Mouse (Mus musculus): ENCODE data around the gene Slc35e4. TPM values are rescaled to one million over a fixed set of nuclear protein-coding genes. Genes with fewer than 3 reads are reported as not detected.

The Slc35e4 gene
- total and polyA plus RNA-seq, 3 experiments, result 3.3 to 10.9 (median 4.6) TPM

GRCm38 (mm10) chr11:3904673-3905072, 9.8 kb downstream of the Slc35e4 start:
- DNase-seq (ENCODE audit: extremely low read depth), result no peak
- Histone ChIP-seq H3K9ac (ENCODE audit: insufficient read depth, low read depth) (no peak overlapping the region), H3K9me3 (replicated peaks; ENCODE audit: low read length) (no peaks in the 10 kb centered on the region), H3K27ac (ENCODE audit: insufficient read depth, low read depth) (no peak overlapping the region), H3K4me2 (ENCODE audit: insufficient read depth, low read depth, poor library complexity, severe bottlenecking) (no peak overlapping the region), H3K79me2 (replicated peaks; ENCODE audit: control insufficient read depth, extremely low read depth, insufficient read depth, poor library complexity, severe bottlenecking) (no peaks in the 10 kb centered on the region), H3K4me1 (ENCODE audit: control insufficient read depth in 1 of 2, insufficient read depth in 2 of 2) (peaks cover 2 to 11% of the 10 kb centered on the region in 2 experiments; a peak in 2 of 4 replicates), H3K36me3 (replicated peaks in 1 of 2; ENCODE audit: control insufficient read depth in 1 of 2, insufficient read depth in 1 of 2, low read length in 1 of 2) (peaks cover 14 to 42% of the 10 kb centered on the region in 2 experiments), H3K4me3 (replicated peaks in 1 of 3; ENCODE audit: low read depth in 2 of 3, low read length in 2 of 3, poor library complexity in 1 of 3) (no peak overlapping the region), H3K27me3 (replicated peaks) (no peaks in the 10 kb centered on the region)
- dilution Hi-C loops (cut with MboI; ENCODE audit: extremely low pct_ligation_motif_present, extremely low pct_unique_long_range_greater_than_20kb, low sequenced_read_pairs) (no loop called here), in situ Hi-C loops (cut with MboI; ENCODE audit: low pct_ligation_motif_present, low pct_unique_long_range_greater_than_20kb, low sequenced_read_pairs) (loop anchor here (25.0 kb wide), 1 partner anchor 367 kb away; the partner anchor contains the start of gene Smtn)
- TF ChIP-seq SIN3A (IDR thresholded peaks at IDR 0.05; ENCODE audit: low read length) (no peak), EP300 (IDR thresholded peaks at IDR 0.05; ENCODE audit: low read length) (no peak), ETS1 (conservative IDR thresholded peaks at IDR 0.05; ENCODE audit: low read depth, low read length) (no peak), TCF12 (IDR thresholded peaks at IDR 0.05; ENCODE audit: low read depth, low read length) (no peak), CHD2 (IDR thresholded peaks at IDR 0.05; ENCODE audit: low read length) (no peak), POLR2A (IDR thresholded peaks at IDR 0.05; ENCODE audit: low read depth, low read length) (no peak), BHLHE40 (IDR thresholded peaks at IDR 0.05; ENCODE audit: low read depth, low read length) (no peak), ZKSCAN1 (IDR thresholded peaks at IDR 0.05; ENCODE audit: borderline replicate concordance, low read depth, low read length) (no peak), ZMIZ1 (IDR thresholded peaks at IDR 0.05; ENCODE audit: low read depth, low read length) (no peak), IRF4 (IDR thresholded peaks at IDR 0.05; ENCODE audit: low read depth, low read length) (no peak), MXI1 (IDR thresholded peaks at IDR 0.05; ENCODE audit: low read depth, low read length) (no peak), JUND (conservative IDR thresholded peaks at IDR 0.05; ENCODE audit: low read depth, low read length) (no peak), CHD1 (IDR thresholded peaks at IDR 0.05; ENCODE audit: low read depth, low read length) (no peak)

- Histone ChIP-seq H3K4me2 (ENCODE audit: insufficient read depth, low read depth, poor library complexity, severe bottlenecking) (no peak overlapping the region), H3K27me3 (replicated peaks) (no peaks in the 10 kb centered on the region), H3K27ac (ENCODE audit: insufficient read depth, low read depth) (no peak overlapping the region), H3K79me2 (replicated peaks; ENCODE audit: control insufficient read depth, extremely low read depth, insufficient read depth, poor library complexity, severe bottlenecking) (no peaks in the 10 kb centered on the region), H3K9me3 (replicated peaks; ENCODE audit: low read length) (no peaks in the 10 kb centered on the region), H3K4me1 (ENCODE audit: control insufficient read depth in 1 of 2, insufficient read depth in 2 of 2) (0 out of 4 replicates have a peak, but pooled peaks cover 0 to 3% of the 10 kb centered on the region in 2 experiments), H3K36me3 (replicated peaks in 1 of 2; ENCODE audit: control insufficient read depth in 1 of 2, insufficient read depth in 1 of 2, low read length in 1 of 2) (peaks cover 17 to 53% of the 10 kb centered on the region in 2 experiments), H3K4me3 (replicated peaks in 1 of 3; ENCODE audit: low read depth in 2 of 3, low read length in 2 of 3, poor library complexity in 1 of 3) (no peak overlapping the region), H3K9ac (ENCODE audit: insufficient read depth, low read depth) (no peak overlapping the region)
- no peak for DNase-seq (ENCODE audit: extremely low read depth)
- in situ Hi-C loops (cut with MboI; ENCODE audit: low pct_ligation_motif_present, low pct_unique_long_range_greater_than_20kb, low sequenced_read_pairs), result loop anchor here (25.0 kb wide), 1 partner anchor 366 kb away; the partner anchor contains the start of gene Smtn
- dilution Hi-C loops (cut with MboI; ENCODE audit: extremely low pct_ligation_motif_present, extremely low pct_unique_long_range_greater_than_20kb, low sequenced_read_pairs), result no loop called here
- TF ChIP-seq UBTF (IDR thresholded peaks at IDR 0.05; ENCODE audit: low read depth, low read length) (no peak), POLR2AphosphoS2 (IDR thresholded peaks at IDR 0.05; ENCODE audit: low read depth, low read length) (no peak), PAX5 (IDR thresholded peaks at IDR 0.05; ENCODE audit: low read length) (no peak), MAX (IDR thresholded peaks at IDR 0.05; ENCODE audit: low read length) (no peak), RAD21 (IDR thresholded peaks at IDR 0.05; ENCODE audit: low read depth, low read length) (no peak), MYC (IDR thresholded peaks at IDR 0.05; ENCODE audit: low read depth, low read length) (no peak), ZKSCAN1 (IDR thresholded peaks at IDR 0.05; ENCODE audit: borderline replicate concordance, low read depth, low read length) (no peak), E2F4 (IDR thresholded peaks at IDR 0.05; ENCODE audit: insufficient replicate concordance, low read depth, low read length) (no peak), MEF2A (IDR thresholded peaks at IDR 0.05; ENCODE audit: borderline replicate concordance, low read depth, low read length) (no peak), NRF1 (IDR thresholded peaks at IDR 0.05; ENCODE audit: low read depth, low read length) (no peak), ETS1 (conservative IDR thresholded peaks at IDR 0.05; ENCODE audit: low read depth, low read length) (no peak), MAZ (IDR thresholded peaks at IDR 0.05; ENCODE audit: low read depth, low read length) (no peak), ZC3H11A (IDR thresholded peaks at IDR 0.05; ENCODE audit: low read depth, low read length) (no peak), TBP (conservative IDR thresholded peaks at IDR 0.05; ENCODE audit: low read depth, low read length) (no peak), IRF4 (IDR thresholded peaks at IDR 0.05; ENCODE audit: low read depth, low read length) (no peak)
Measured at GRCm38 (mm10) chr11:3903046-3903445, 11.4 kb downstream of the Slc35e4 start.
